Mouse (Mus musculus) frontal cortex, postnatal 36 days (tissue): ENCODE measurements around the gene Mettl8.

Experiments
- DNase-seq, 2 experiments: peaks; one replicate each; pipeline ENCODE4 v3.0.0; 2022; ENCODE audit warnings: low spot score in 2 of 2

Gene Mettl8

GRCm38 (mm10) chr2:71033987-71034386, 21.4 kb downstream of the Mettl8 start:
- DNase-seq = no peak

- no peak for DNase-seq
Observed at GRCm38 (mm10) chr2:71033014-71033413, 22.4 kb downstream of the Mettl8 start.

GRCm38 (mm10) chr2:71031973-71032794, 23.2 kb downstream of the Mettl8 start:
- DNase-seq = no peak

- no peak for DNase-seq
Observed at GRCm38 (mm10) chr2:71030663-71031062, 24.7 kb downstream of the Mettl8 start.

- no peak for DNase-seq
Observed at GRCm38 (mm10) chr2:71027631-71028030, 27.8 kb downstream of the Mettl8 start.

GRCm38 (mm10) chr2:71026787-71027186, 28.6 kb downstream of the Mettl8 start:
- DNase-seq = no peak

GRCm38 (mm10) chr2:71025576-71026315, 29.6 kb downstream of the Mettl8 start:
- DNase-seq = no peak

GRCm38 (mm10) chr2:71023986-71024385, 31.4 kb downstream of the Mettl8 start:
- no peak for DNase-seq

GRCm38 (mm10) chr2:71022991-71023390, 32.4 kb downstream of the Mettl8 start:
- DNase-seq = no peak

- DNase-seq = peak in 1 of 2 experiments; percentile 45
Observed at GRCm38 (mm10) chr2:71020674-71021073, 34.7 kb downstream of the Mettl8 start.

GRCm38 (mm10) chr2:71019704-71020375, 35.5 kb downstream of the Mettl8 start:
- peak in 1 of 2 experiments; percentile 20 for DNase-seq

- DNase-seq = peak; percentile 31 to 45
Observed at GRCm38 (mm10) chr2:71019277-71019676, 36.1 kb downstream of the Mettl8 start.

GRCm38 (mm10) chr2:71013521-71013920, 41.9 kb downstream of the Mettl8 start:
- DNase-seq = no peak

GRCm38 (mm10) chr2:71011816-71012215, 43.6 kb downstream of the Mettl8 start:
- DNase-seq = no peak

- no peak for DNase-seq
Observed at GRCm38 (mm10) chr2:71004354-71004753, 51.0 kb downstream of the Mettl8 start.

- no peak for DNase-seq
Observed at GRCm38 (mm10) chr2:71002509-71002908, 52.9 kb downstream of the Mettl8 start.

- DNase-seq = no peak
Observed at GRCm38 (mm10) chr2:70998771-70999170, 56.6 kb downstream of the Mettl8 start.

- no peak for DNase-seq
Observed at GRCm38 (mm10) chr2:70996438-70996837, 58.9 kb downstream of the Mettl8 start.

GRCm38 (mm10) chr2:70995900-70996299, 59.5 kb downstream of the Mettl8 start:
- no peak for DNase-seq

GRCm38 (mm10) chr2:70993740-70994139, 61.6 kb downstream of the Mettl8 start:
- DNase-seq = no peak

GRCm38 (mm10) chr2:70992715-70993114, 62.7 kb downstream of the Mettl8 start:
- DNase-seq = no peak

GRCm38 (mm10) chr2:70990196-70990595, 65.2 kb downstream of the Mettl8 start:
- DNase-seq = no peak
